12 mouse cellular contexts compared by ENCODE assay signal in the genomic region with DNA sequence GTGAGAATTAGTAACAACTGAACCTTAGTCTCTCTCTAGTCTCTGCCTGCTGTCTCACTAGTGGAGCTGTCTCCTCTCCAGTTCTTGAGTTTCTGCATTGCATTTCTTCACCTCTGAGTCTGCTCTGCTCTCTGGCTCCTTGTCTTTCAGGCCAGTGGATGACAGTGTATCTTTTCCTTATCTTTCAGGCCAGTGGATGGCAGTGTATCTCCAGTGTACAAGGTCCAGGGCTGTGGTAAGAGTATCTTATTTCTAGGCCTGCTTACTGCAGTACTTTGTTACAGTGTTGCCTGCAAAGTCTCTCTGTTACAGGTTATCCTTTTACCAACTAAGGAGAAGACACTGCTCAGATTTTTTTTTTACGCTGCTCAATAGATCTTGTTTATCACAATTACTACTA. TPM values are rescaled to one million over a fixed set of nuclear protein-coding genes. Genes with fewer than 3 reads are reported as not detected.
DNase-seq lines count a peak whose midpoint lies in the region; ATAC-seq and TF ChIP-seq lines count a peak whose summit lies in the region.
"Had no signal": no experiment of that assay in that cellular context is flagged by ENCODE, and none has a peak within 500 bp of the region (broad histone marks: within the 10 kb centered on the region; RNA-seq: fewer than 3 reads in every experiment).

No protein-coding gene starts in this region.

- H3K27ac ChIP-seq in layer of hippocampus, adult 2 months, result no peak overlapping the region
- H3K27ac ChIP-seq in liver, embryonic 14.5 days, result no peak overlapping the region
- H3K27ac ChIP-seq: forebrain, embryonic 15.5 days; limb, embryonic 13.5 days had no signal

- ATAC-seq in common myeloid progenitor, adult 5-6 weeks (replicated peaks; ENCODE audit: low read depth, poor library complexity, severe bottlenecking), result peak; percentile 91
- ATAC-seq in liver, embryonic 14.5 days (ENCODE audit: insufficient read depth), result peak; percentile 66
- ATAC-seq: forebrain, embryonic 15.5 days had no signal

- H3K4me1 ChIP-seq in liver, embryonic 14.5 days (replicated peaks; ENCODE audit: control insufficient read depth in 2 of 2, insufficient read depth in 2 of 2, low read length in 1 of 2), result no peaks in the 10 kb centered on the region
- H3K4me1 ChIP-seq: forebrain, embryonic 15.5 days; limb, embryonic 13.5 days had no signal

- H3K4me3 ChIP-seq in layer of hippocampus, adult 2 months, result no peak overlapping the region
- no peak overlapping the region for H3K4me3 ChIP-seq in liver, embryonic 14.5 days (ENCODE audit: insufficient read depth in 1 of 2, low read depth in 2 of 2, low read length in 2 of 2)
- H3K4me3 ChIP-seq: forebrain, embryonic 15.5 days; limb, embryonic 13.5 days; myocyte had no signal

- no peaks in the 10 kb centered on the region for H3K36me3 ChIP-seq in liver, embryonic 14.5 days (replicated peaks; ENCODE audit: control insufficient read depth, insufficient read depth, low read depth)
- H3K36me3 ChIP-seq: forebrain, embryonic 15.5 days; limb, embryonic 13.5 days had no signal

- no peaks in the 10 kb centered on the region for H3K9me3 ChIP-seq in liver, embryonic 14.5 days (ENCODE audit: control insufficient read depth, low read length)
- H3K9me3 ChIP-seq: forebrain, embryonic 15.5 days had no signal

- DNase-seq in layer of hippocampus, adult 2 months (ENCODE audit: low spot score in 2 of 2), result no peak
- no peak for DNase-seq in layer of hippocampus, adult 8-10 months (ENCODE audit: low spot score in 2 of 2)
- DNase-seq in CD8-positive naive resting alpha-beta T cell, adult 2 months (ENCODE audit: low read depth in 2 of 2, low spot score in 2 of 2), result peak; percentile 23 to 34
- DNase-seq in liver, embryonic 14.5 days (ENCODE audit: low read depth in 3 of 3, low spot score in 3 of 3), result no peak
- no peak for DNase-seq in ovary, postnatal 10 days (ENCODE audit: low spot score)
- no peak for DNase-seq in cerebellum, postnatal 36 days
- no peak for DNase-seq in layer of hippocampus, postnatal 14 days (ENCODE audit: low spot score in 2 of 2)
- DNase-seq: cerebellum, postnatal 10 days had no signal

- 72% methylated on average over 1 of the region's 1 CpGs for WGBS in liver, embryonic 14.5 days (ENCODE audit: insufficient replicate concordance)

- no peak overlapping the region for H3K4me2 ChIP-seq in liver, embryonic 14.5 days (ENCODE audit: low read depth)
- H3K4me2 ChIP-seq: forebrain, embryonic 15.5 days; limb, embryonic 13.5 days had no signal

- no peak overlapping the region for H3K9ac ChIP-seq in liver, embryonic 14.5 days (replicated peaks)
- H3K9ac ChIP-seq: forebrain, embryonic 15.5 days; limb, embryonic 13.5 days had no signal

- TF ChIP-seq EP300 in liver, embryonic 14.5 days (IDR thresholded peaks at IDR 0.05; ENCODE audit: low read depth), result no peak

- peak; percentile 53 for TF ChIP-seq CTCF in layer of hippocampus, adult 2 months (conservative IDR thresholded peaks at IDR 0.05)
- TF ChIP-seq CTCF in liver, embryonic 14.5 days (IDR thresholded peaks at IDR 0.05; ENCODE audit: low read depth), result peak; percentile 20; the same call in 1 of the 2 replicates

- H3K27me3 ChIP-seq in liver, embryonic 14.5 days (ENCODE audit: control insufficient read depth, insufficient read depth, low read length), result no peaks in the 10 kb centered on the region
- H3K27me3 ChIP-seq: forebrain, embryonic 15.5 days; limb, embryonic 13.5 days had no signal

RNA-seq across cellular contexts. Expression of a gene that starts 18.5 kb away (rescaled TPM):
- 10 to 100 TPM; 55.6 to 59.0 TPM for total RNA-seq in layer of hippocampus, adult 2 months (2021)
- 10 to 100 TPM; 58.6 to 66.2 (median 62.9) TPM for total RNA-seq in layer of hippocampus, adult 8-10 months (2022)
- total RNA-seq in common myeloid progenitor, adult 5-6 weeks (2017), result 97.8 and 138 TPM in 2 replicates
- 40.1 and 52.9 TPM in 2 replicates for polyA plus RNA-seq in liver, embryonic 14.5 days (2012; rRNA removed)
- 80.4 and 82.2 TPM in 2 replicates for polyA plus RNA-seq in liver, embryonic 14.5 days (2014; fragmentation: Nextera tagmentation; extraction: Ambion mirVana)
- 10 to 100 TPM; 56.1 to 62.4 TPM for total RNA-seq in layer of hippocampus, postnatal 14 days (2021)

RNA-seq across cellular contexts. Expression of a gene that starts 19.0 kb away (rescaled TPM):
- under 1 TPM; 0.49 to 0.61 TPM for total RNA-seq in layer of hippocampus, adult 2 months (2021)
- 1 to 10 TPM; 1.6 to 2.5 (median 1.8) TPM for total RNA-seq in layer of hippocampus, adult 8-10 months (2022)
- 11.9 and 16.8 TPM in 2 replicates for total RNA-seq in common myeloid progenitor, adult 5-6 weeks (2017)
- 0.70 and 0.78 TPM in 2 replicates for polyA plus RNA-seq in liver, embryonic 14.5 days (2012; rRNA removed)
- polyA plus RNA-seq in liver, embryonic 14.5 days (2014; fragmentation: Nextera tagmentation; extraction: Ambion mirVana), result 0.85 and 1.4 TPM in 2 replicates
- total RNA-seq in layer of hippocampus, postnatal 14 days (2021), result under 1 TPM; 0.18 to 0.69 TPM

RNA-seq across cellular contexts. Expression of a gene that starts 44.0 kb away (rescaled TPM):
- 10 to 100 TPM; 15.0 to 16.1 TPM for total RNA-seq in layer of hippocampus, adult 2 months (2021)
- total RNA-seq in layer of hippocampus, adult 8-10 months (2022), result 10 to 100 TPM; 13.9 to 18.5 (median 15.9) TPM
- total RNA-seq in common myeloid progenitor, adult 5-6 weeks (2017), result 97.9 and 108 TPM in 2 replicates
- polyA plus RNA-seq in liver, embryonic 14.5 days (2012; rRNA removed), result 11.6 and 33.6 TPM in 2 replicates
- 31.9 and 32.2 TPM in 2 replicates for polyA plus RNA-seq in liver, embryonic 14.5 days (2014; fragmentation: Nextera tagmentation; extraction: Ambion mirVana)
- 10 to 100 TPM; 15.0 to 19.5 TPM for total RNA-seq in layer of hippocampus, postnatal 14 days (2021)

Comparison
In these comparisons a context has a peak if more than half of its experiments do, and no peak if none do; other contexts are left out.
1. DNase-seq: peak in CD8-positive naive resting alpha-beta T cell, adult 2 months (2 of 2); none in layer of hippocampus, adult 2 months (0 of 2), layer of hippocampus, adult 8-10 months (0 of 2), liver, embryonic 14.5 days (0 of 3), ovary, postnatal 10 days (single experiment), cerebellum, postnatal 36 days (0 of 2) and layer of hippocampus, postnatal 14 days (0 of 2).